Mouse (Mus musculus) right cerebral cortex, postnatal 25 days (tissue): Measurements from ENCODE around the gene Ascc3.

Source experiments
- DNase-seq: peaks from one replicate; pipeline ENCODE4 v3.0.0; 2022

Ascc3 gene

DNA sequence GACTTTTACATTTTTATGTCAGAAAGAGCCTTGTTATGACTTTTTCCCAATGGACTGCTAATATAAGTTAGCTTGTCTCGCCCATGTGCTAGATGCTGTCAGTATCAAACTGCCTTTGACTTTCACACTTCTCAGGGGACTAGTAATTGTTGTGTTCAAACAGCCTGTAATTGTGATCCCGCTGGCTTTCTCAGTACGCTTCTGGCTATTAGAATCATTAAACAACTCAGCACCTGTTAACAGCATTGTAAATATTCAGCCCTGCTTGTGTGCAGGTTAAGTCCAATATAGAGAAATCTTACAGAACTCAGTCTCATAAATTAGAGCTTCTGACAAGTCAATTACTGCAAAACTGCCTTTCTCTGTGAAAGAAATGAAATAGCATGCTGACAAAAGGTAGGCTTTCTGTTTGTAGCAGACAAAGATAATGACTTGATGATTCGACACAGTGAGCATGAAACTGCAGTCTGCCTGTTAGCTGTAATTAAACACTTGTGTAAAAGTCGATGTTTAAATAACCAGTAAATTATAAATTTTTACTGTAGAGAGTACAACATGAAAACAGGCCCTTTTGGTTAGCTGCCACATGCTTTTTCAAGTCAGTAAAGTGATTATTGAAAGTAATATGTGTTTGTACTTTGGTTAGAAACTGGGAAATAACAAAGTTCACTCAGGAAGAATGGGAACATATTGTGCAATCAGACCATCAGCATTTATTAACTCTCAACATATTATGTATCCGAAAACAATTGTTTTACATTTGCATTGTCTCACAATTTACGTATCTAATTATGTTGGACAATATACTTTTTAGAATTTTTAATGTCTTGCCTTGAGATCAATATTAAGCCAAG lies 171.2 kb downstream of the Ascc3 start:
- DNase-seq, result no peak

DNA sequence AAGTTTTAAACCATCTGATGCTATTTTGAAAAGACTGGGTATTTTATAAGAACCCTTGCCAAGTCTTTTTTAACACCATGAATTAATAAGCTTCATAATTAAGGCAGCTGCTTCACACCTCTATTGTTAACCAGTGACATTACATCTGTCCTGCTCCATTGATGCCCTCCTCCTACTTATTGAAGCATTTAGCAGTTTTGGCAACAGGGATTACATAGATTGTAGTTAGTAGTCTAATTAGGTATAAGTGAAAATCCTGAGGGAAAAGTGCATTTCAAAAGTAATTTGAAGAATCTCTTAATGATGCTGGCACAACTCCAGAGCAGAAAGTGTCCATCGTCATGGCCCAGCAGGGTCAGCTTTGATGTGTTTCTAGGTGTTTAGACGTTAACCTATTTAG lies 180.3 kb downstream of the Ascc3 start:
- DNase-seq, result no peak

DNA sequence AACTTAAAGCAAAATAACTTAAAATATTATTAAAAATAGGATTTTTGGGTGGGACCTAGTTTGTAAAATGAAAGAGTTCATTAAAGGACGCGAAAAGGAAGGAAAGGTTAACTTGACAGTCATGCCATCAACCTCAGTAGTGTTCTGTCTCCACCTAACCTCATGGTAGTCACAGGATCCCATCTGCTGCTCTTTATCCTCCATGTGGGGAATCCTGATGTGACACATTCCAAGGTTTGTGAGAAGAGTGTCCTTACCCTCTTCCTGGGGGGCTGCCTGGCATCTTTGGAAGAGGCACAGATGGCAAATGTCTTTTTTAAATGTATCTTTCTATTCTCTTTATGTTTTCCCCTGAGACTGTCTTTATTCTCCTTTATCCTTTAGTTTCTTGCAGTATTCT lies 181.4 kb downstream of the Ascc3 start:
- DNase-seq, result no peak

DNA sequence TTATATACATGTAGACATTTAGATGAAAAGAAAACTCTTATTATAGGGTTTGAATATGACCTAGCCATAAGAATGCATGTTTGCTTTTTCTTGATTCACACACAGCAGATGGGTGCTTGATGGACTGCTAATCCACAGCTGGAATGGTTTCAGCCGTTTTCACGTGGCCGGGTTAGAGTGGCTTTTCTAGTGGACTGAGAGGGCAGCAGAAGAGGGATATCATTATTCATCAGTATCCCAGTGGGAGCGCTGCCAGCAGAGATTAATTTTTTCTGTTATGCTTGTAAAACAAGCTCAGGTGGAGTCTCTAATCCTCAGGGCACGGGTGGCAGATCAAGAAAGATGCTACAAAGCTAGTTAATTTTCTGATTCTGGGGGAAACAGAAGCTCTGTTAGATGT lies 200.4 kb downstream of the Ascc3 start:
- DNase-seq, result no peak

DNA sequence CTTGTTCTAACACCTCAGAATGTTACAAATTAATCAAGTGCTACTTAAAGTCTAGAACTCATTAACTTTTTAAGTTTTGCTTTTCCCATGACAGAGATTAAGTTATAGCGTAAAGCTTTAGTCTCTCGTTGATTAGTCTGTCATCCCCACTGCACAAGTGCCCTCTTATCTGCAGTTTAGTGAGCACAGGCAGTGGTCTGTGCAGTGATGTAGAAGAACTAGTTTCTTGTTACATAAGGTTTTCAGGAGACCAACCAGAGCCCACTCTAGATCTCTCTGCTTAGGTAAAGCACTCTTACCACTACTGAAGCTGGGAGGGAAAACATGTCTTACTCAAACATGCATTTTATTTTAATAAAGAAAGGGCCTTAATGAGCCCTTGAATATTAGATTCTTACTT lies 209.1 kb downstream of the Ascc3 start:
- DNase-seq, result no peak

DNA sequence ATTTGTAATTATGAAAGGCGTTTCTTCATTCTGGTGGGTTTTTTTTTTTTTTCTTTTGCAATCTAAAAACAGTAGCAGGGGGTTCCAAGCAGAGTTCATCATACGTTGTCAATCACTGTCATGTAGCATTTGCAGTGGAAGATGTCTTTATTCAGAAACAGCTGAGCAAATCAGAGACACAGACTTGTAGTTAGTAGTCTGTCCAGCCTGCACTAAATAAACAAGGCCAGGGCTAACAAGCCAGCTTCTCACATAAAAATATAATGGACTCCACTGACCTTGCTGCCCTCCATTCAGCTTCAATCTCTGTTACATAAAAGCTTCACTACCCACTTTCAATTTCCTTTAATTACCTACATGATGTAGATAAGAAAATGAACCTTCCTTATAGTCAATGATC lies 209.9 kb downstream of the Ascc3 start:
- no peak for DNase-seq

DNA sequence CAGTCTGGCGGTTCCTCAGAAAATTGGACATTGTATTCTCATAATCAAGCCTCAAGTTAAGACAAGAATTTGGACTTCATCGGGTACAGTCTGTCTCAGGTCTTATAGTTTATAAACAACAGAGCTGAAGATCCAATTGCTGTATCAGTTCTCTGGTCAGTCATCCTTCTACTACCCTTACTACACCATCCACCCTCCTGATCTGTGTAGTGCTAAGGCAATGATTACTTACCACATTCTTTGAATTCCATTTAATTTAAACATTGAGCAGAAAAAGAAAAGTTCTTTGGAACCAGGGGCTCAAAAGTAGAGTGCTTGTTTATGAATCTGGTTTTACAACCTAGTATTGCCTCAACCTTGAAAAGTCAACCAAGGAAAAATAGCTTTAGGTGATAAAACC lies 213.7 kb downstream of the Ascc3 start:
- DNase-seq, result no peak

DNA sequence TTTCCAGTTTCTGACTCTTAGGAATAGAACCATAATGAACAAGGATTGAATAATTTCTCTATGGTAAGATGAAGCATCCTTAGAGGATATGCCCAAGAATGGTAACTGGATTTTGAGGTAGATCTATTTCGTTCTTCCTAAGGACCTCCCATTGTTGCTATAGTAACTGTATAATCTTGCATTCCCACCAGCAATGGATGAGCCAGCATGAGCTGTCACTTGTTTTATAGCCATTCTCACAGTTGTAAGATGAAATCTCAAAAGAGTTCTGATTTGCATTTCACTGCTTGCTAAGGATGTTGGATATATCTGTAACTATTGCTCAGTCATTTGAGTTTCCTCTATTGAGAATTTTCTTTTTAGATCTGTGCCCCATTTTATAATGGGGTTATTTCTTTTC lies 229.9 kb downstream of the Ascc3 start:
- DNase-seq, result no peak

DNA sequence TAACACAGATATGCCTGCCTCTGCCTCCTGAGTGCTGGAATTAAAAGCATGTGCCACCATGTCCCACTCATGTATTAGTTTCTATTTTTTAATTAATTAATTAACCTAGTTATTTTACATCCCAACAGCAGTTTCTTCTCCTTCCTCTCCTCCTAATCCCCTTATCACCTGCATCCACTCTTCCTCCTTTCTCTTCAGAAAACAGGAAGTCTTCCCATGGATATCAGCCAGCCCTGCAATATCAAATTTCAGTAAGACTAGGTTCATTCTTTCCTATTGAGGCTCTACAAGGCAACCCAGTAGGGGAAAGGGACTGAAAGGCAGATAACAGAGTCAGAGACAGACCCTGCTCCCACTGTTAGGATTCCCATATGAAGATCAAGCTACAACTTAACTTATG lies 234.4 kb downstream of the Ascc3 start:
- DNase-seq, result no peak

DNA sequence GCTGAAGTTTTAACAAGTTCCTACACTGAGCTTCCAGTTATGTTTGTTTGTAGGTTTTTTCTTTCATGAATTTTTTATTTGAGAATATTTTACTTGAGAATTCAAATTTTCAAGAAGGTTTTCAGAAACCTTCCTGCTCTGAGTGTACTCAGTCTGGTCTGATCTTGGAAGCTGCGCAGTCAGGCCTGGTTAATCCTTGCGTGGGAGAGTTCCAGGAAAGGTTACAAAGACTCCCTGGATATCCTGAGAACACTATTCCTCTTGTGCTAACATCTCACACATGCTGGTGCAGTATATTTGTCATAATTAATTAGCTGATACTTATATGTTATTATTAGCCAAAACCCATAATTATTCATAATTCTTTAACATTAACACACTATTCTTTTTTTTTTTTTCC lies 242.1 kb downstream of the Ascc3 start:
- DNase-seq, result no peak

DNA sequence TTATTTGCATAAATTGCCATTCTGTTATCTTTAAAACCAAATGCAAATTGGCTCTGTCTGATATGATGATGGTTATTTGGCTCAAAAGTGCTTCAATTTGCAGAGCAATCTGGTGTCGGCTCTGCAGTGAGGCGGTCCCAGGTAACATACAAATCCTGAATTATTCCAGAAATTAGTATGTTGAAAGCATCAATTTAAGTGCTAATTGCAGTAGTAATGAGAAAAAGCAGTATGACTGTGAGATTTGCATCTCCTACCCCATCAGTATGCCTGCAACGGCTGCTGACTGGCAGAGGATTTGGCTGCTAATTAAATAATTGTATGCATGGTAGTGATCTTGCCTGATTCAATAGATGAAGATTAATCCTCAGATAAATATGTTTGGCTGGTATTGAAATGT lies 250.9 kb downstream of the Ascc3 start:
- DNase-seq, result no peak

DNA sequence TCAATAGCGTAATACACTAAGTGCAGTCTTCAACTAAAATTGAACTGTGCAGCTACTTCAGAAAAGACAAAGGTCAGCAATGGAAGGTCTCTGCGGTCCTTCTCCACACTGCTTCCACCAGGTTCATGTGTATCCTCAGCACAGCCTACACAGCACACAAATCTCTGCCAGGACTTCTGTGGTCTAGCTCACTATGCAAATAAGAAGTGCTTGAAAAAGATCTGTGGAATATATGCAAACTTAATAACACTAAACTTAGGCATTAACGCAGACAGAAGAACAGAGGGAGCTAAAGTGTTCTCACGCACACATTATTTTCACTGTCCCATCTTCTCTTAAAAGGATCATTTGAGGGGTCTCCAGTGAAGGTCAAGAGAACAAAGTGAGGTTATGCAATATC lies 275.7 kb downstream of the Ascc3 start:
- DNase-seq, result no peak

DNA sequence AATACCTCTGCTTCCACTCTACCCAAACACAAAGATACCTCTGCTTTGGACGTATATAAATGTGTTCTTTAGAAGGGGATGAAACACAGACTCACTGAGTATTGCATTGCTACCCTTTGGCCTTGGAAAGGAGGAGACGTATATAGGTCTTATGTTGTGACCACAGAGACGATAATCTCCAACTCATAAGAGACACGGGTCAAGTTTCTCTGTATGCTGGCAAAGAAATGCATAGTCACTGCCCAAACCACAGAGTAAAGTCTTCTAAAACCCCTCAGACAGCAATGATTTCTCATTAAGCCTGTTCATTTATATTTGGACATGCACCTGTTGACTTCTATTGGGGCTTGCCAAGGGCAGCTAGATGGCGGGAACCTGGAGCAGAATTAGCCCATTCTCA lies 284.5 kb downstream of the Ascc3 start:
- DNase-seq, result no peak

DNA sequence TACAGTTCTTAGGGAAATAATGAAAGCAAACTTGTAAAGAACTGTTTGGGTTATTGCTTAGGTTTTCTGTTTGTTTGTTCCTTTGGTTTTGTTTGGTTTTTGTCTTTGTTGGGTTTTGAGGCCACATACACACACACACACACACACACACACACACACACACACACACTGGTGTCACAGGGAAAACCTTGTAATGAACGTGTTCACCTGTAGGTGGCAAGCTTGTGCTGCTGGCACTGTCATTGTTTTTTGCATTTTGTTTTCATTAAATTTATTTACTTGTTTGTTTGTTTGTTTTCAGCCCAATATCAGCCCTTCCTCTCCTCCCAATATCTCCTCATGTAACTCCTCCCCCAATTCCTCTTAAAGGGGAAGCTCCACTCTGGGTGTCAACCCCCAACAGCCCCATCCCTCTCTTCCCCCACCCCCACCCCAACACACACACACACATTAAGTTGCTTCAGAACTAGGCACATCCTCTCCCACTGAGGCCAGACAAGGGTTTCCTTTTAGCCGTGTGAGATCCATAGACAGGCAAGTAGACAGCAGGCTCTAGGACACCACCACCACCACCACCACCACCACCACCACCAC lies 289.1 kb downstream of the Ascc3 start:
- no peak for DNase-seq

DNA sequence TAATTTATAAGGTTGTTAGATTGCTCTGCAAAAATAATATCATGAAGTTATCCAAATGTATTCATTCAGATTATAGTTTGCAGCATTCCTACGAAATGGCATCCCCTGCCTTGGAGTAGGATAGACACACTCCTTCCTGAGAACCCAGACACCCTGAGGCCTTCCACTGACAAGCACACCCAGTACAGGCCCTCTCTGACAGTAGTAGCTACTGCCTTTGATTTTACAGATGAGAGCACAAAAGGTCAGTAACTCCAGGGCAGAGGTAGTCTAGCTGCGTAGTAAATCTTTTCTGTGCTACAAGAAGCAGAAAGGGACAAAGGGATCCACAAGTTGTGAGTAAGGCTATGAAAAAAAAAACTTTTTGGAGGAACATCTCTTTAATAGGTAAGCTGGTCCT lies 289.9 kb downstream of the Ascc3 start:
- DNase-seq, result no peak

DNA sequence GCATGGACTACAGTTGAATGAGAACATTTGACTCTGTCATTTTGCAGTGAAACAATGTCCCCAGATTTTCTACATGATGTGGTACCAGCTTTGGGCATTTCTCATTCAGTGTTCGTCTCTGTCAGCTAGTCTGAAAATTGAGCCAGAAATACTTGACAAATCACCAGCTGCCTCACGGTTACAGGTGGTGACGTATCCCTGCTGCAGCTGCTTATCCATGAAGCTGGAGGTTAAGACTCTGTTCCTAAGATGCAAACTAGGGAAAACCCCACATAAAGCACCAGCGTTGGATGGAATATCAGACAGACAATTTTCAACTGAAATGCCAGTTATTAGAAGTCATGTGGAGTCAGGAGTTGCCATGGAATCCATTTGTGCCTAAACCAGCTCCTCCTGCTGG lies 293.8 kb downstream of the Ascc3 start:
- DNase-seq, result no peak

DNA sequence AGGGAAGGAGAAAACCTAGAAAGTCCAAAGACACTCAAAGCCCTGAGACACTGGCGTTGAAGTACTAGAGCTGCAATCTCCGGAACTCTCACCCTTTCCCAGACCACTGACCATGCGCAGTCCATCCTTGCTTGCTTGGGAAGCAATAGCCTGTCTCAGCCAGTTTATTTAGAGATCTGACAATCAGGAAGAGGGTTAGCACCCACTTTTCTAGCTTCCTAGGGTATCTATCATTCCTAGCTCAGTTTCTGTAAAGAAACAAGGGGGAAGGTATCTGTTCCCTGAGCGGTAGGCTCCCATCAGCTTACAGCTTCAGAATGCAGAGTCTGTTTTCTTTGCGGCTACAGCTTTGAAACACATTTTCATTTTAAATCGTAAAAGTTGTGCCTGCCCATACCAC lies 298.2 kb downstream of the Ascc3 start:
- DNase-seq, result no peak

DNA sequence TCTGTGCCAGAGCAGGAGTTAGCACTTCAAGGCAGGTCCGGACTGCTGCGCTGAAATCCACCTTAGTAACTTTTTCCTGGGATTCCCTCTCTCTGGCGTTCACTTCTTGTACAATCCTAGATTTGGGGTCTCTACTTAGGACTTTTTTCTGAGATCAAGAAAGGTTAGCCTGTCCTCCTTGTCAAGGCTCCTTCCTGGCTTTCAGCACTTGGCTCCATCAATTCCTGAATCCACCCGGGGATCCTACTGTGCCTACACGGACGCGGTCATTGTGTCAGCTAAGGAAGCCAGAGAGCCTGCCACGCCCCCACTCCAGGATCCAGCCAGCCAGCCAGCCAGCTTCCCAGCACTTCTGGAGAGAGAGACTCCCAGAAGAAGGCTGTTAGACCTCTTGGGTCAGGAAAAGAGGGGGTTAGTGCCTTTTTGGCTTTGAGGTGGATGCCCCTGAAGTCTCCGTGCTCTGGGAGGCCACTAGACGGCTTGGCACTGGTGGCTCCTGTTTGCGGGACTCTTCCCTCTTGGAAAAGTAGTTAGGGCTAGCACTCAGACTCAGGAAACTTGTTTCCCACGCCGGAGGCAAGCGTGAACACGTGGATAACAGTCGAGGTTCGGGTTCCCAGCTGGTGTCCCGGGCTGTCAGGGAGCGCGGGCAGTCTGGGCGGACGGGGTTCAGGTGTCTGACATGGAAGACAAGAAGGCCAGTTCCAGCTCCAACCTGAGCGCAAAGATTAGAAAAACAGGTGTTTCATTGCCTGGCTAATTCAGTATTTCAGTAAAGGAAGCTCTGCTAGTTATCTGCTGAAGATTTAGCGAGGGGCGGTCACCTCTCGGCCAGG lies 299.6 kb downstream of the Ascc3 start:
- no peak for DNase-seq

DNA sequence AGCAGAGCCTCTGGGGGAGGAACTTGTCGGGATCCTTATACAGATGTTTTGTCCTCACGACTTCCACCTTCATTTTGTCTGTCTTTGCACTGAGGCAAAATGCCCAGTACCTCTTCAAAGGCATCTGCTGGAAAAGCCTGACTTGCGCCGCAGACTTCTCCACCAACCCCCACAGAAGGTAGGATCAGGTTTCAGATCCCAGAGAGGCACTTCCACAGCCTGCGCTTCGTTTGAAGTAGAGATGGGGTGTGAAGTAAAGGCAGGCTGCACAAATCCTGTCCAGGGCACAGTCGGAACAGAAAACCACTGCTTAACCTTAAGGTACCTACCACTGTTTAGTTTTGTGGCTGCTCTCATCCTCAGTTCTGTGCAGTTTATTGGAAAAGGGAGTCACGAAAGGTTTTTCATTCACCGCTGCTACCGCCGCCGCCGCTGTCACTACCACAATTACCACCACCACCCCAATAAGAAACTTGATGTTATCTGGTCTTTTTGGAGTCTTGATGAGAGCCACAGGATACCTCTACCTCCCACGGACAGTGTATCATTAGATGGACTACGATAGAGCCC lies 300.4 kb downstream of the Ascc3 start:
- DNase-seq, result no peak

DNA sequence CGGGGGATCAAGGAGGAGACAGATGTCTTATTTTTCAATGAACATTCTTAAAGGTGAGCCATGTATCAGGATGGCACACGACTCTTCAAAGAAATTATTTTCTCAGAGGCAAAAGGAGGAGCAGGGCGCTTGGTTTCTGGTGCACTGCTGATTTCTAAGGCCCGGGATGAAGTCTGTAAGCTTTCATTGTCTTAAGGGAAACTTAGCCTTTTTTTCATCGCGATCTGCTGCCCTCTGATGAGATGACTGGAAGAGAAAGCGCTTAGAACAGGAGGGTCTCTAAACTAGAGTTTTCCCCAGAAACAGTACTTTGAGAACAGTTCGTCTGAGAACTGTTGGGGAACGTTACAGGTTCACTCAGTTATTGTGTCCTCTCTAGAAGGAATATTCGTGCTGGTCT lies 301.1 kb downstream of the Ascc3 start:
- DNase-seq, result no peak

DNA sequence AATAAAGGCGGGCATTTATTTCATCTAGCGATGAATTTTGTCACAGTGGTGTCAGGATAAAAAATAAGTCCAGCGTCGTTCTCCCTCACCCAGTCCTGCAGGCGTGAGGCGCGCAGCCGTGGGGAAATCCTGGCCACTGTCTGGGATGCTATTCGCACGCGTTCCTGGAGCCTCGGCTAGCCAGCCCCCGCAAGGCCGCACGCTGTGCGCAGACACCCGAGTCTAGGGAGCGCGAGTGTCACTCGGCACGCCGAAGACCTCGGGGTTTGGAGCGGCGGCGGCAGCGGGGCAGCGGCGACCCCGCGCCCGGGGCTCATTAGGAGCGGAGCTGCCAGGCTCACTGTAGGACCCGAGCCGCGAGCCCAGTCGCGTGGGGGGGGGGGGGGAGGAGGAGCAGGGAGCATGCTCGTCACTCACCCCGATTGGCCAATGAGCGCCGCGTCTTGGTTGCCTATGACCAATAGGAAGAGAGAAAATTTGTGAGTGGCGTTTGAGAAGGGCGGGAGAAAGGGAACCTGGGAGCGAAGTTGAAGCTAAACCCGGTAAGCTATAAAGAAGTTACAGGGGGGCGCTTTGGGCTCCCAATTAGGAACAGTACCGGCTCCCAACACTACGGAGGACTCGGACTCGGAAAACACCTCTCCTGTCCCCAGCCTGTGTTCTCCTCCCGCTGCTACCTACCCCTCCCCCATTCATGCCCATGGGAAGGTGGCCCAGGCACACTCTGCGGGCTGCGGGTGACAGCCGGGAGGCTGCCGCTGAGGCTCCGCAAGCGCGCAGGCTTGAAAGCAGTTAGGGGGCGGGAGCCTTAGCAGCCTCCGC lies 301.9 kb downstream of the Ascc3 start, which contains the start of gene Sim1:
TSS of gene Sim1 (plus strand) at position 585 of the 822 bp plus-strand sequence.
- peak; percentile 34 for DNase-seq

DNA sequence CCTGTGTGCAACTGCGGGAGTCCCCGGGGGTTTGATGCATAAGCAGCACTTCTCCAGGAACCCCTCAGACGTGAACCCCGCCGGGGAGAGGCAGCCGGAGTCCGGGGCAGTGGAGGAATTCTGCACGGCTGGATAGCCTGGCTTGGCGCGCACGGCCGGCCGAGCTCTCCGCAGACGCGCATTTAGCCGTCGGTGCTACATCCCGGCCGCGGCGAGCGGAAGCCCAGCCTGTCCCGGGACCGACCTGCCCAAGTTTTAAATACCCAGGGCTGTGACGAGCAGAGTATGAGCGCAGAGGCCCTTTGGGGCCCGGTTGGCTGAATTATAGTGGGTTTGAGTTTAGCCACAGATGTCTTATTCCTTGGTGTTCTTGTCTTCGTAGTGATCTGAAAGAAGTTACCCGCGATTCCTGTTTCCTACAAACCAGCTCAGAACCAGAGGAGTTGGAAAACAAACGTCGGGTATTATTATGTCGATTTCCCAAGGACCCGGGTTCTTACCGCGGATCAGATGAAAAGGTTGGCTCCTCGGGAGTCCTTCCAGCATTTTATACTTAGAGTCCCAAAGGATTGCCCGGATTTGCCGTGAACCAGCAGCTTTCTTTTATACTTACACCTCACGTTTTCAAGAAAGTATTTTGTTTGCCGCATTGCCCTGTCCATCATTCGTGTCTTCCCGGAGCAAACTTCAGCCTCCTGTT lies 302.8 kb downstream of the Ascc3 start:
- DNase-seq, result no peak
